In genomic region chr4:123071266-123071966, GRCm38 (mm10) we compare ENCODE assay signal across 9 mouse cellular contexts. TPM values are rescaled to one million over a fixed set of nuclear protein-coding genes. Genes with fewer than 3 reads are reported as not detected.
DNase-seq lines count a peak whose midpoint lies in the region; ATAC-seq and TF ChIP-seq lines count a peak whose summit lies in the region.
"Had no signal": no experiment of that assay in that cellular context is flagged by ENCODE, and none has a peak within 500 bp of the region (broad histone marks: within the 10 kb centered on the region; RNA-seq: fewer than 3 reads in every experiment).

No protein-coding gene starts in this region.

- 0 out of 2 replicates have a peak, but pooled peaks cover 4% of the 10 kb centered on the region for H3K4me1 ChIP-seq in hindbrain, embryonic 14.5 days (replicated peaks; ENCODE audit: control insufficient read depth, insufficient read depth, low read length)
- H3K4me1 ChIP-seq in liver, embryonic 12.5 days = peaks cover 11% of the 10 kb centered on the region
- H3K4me1 ChIP-seq in thymus, adult 2 months (replicated peaks; ENCODE audit: control insufficient read depth, insufficient read depth, low read length) = peaks cover 6% of the 10 kb centered on the region; the same call in 1 of the 2 replicates

- H3K4me3 ChIP-seq in hindbrain, embryonic 14.5 days (replicated peaks; ENCODE audit: low read length) = no peak overlapping the region
- H3K4me3 ChIP-seq in liver, embryonic 12.5 days = peak overlapping the region; percentile 32
- no peak overlapping the region for H3K4me3 ChIP-seq in myocyte
- no peak overlapping the region for H3K4me3 ChIP-seq in thymus, adult 2 months (ENCODE audit: control insufficient read depth, insufficient read depth, low read length)

- TF ChIP-seq CTCF in thymus, adult 2 months (IDR thresholded peaks at IDR 0.05; ENCODE audit: borderline replicate concordance, control insufficient read depth, extremely low read depth, insufficient read depth, low read length, poor library complexity) = no peak

- no peak for TF ChIP-seq POLR2A in myocyte (IDR thresholded peaks at IDR 0.05; ENCODE audit: insufficient read length, low read depth)
- TF ChIP-seq POLR2A in thymus, adult 2 months (IDR thresholded peaks at IDR 0.05; ENCODE audit: control insufficient read depth, extremely low read depth, insufficient read depth, low read length, poor library complexity) = no peak

- no peaks in the 10 kb centered on the region for H3K36me3 ChIP-seq in hindbrain, embryonic 14.5 days (replicated peaks; ENCODE audit: control insufficient read depth, insufficient read depth)
- no peaks in the 10 kb centered on the region for H3K36me3 ChIP-seq in liver, embryonic 12.5 days
- H3K36me3 ChIP-seq in myocyte (ENCODE audit: control insufficient read depth, insufficient read depth) = no peaks in the 10 kb centered on the region
- no peaks in the 10 kb centered on the region for H3K36me3 ChIP-seq in thymus, adult 2 months (ENCODE audit: control insufficient read depth, insufficient read depth, low read length)

- no peak overlapping the region for H3K27ac ChIP-seq in hindbrain, embryonic 14.5 days
- H3K27ac ChIP-seq in liver, embryonic 12.5 days = no peak overlapping the region
- H3K27ac ChIP-seq in thymus, adult 2 months (ENCODE audit: control insufficient read depth, insufficient read depth, low read length) = no peak overlapping the region
- H3K27ac ChIP-seq: macrophage had no signal

- no peak for ATAC-seq in CD4-positive, CD25-positive, alpha-beta regulatory T cell, adult 4 months
- ATAC-seq in common myeloid progenitor, adult 5-6 weeks (replicated peaks; ENCODE audit: low read depth, poor library complexity, severe bottlenecking) = peak; percentile 100
- ATAC-seq in hindbrain, embryonic 14.5 days (ENCODE audit: low FRiP score) = peak; percentile 46; the same call in 1 of the 2 replicates
- peak; percentile 76 for ATAC-seq in liver, embryonic 12.5 days

- no peaks in the 10 kb centered on the region for H3K9me3 ChIP-seq in hindbrain, embryonic 14.5 days (ENCODE audit: control insufficient read depth, low read length)
- H3K9me3 ChIP-seq in liver, embryonic 12.5 days (replicated peaks) = no peaks in the 10 kb centered on the region

- H3ac ChIP-seq in myocyte (ENCODE audit: control insufficient read depth, insufficient read length) = no peak overlapping the region

- H3K9ac ChIP-seq in hindbrain, embryonic 14.5 days = peak overlapping the region; percentile 16; the same call in 1 of the 2 replicates
- no peak overlapping the region for H3K9ac ChIP-seq in liver, embryonic 12.5 days

- 12% methylated on average over 13 of the region's 13 CpGs for WGBS in hindbrain, embryonic 14.5 days
- WGBS in liver, embryonic 12.5 days (ENCODE audit: insufficient replicate concordance) = 3% methylated on average over 13 of the region's 13 CpGs
- 17% methylated on average over 13 of the region's 13 CpGs for WGBS in thymus, adult 2 months

- no peaks in the 10 kb centered on the region for H3K79me2 ChIP-seq in myocyte (ENCODE audit: control insufficient read depth, insufficient read depth)

- no peaks in the 10 kb centered on the region for H3K27me3 ChIP-seq in hindbrain, embryonic 14.5 days (ENCODE audit: control insufficient read depth, insufficient read depth, low read length)
- H3K27me3 ChIP-seq in liver, embryonic 12.5 days (replicated peaks) = peaks cover 40% of the 10 kb centered on the region
- H3K27me3 ChIP-seq in myocyte (ENCODE audit: control insufficient read depth, insufficient read depth, insufficient read length) = peaks cover 12% of the 10 kb centered on the region
- no peaks in the 10 kb centered on the region for H3K27me3 ChIP-seq in thymus, adult 2 months (ENCODE audit: control insufficient read depth, insufficient read depth, low read length)

- DNase-seq in CD4-positive, CD25-positive, alpha-beta regulatory T cell, adult 2 months (ENCODE audit: low read depth, low spot score) = peak; percentile 62
- DNase-seq in 3T3-L1 (ENCODE audit: low read depth, low spot score) = peak; percentile 24
- peak; percentile 33 for DNase-seq in hindbrain, embryonic 14.5 days (ENCODE audit: low spot score)
- DNase-seq in thymus, adult 2 months = peak; percentile 56

- peak overlapping the region; percentile 27 for H3K4me2 ChIP-seq in hindbrain, embryonic 14.5 days (replicated peaks)
- H3K4me2 ChIP-seq in liver, embryonic 12.5 days = peak overlapping the region; percentile 56
- H3K4me2 ChIP-seq in myocyte (ENCODE audit: low read depth) = peak overlapping the region; percentile 55

TF ChIP-seq in myocyte, 11 proteins besides CTCF, POLR2A, EP300 and RAD21:
- TF ChIP-seq POLR2AphosphoS2 (IDR thresholded peaks at IDR 0.05; ENCODE audit: insufficient read length, low read depth) (no peak), SRF (IDR thresholded peaks at IDR 0.05; ENCODE audit: control insufficient read depth, insufficient read length, low read depth) (no peak), E2F4 (IDR thresholded peaks at IDR 0.05; ENCODE audit: insufficient read depth) (no peak), REST (IDR thresholded peaks at IDR 0.05; ENCODE audit: insufficient read depth, insufficient read length) (no peak), MYOG (IDR thresholded peaks at IDR 0.05; ENCODE audit: control insufficient read depth in 1 of 3, insufficient read depth in 1 of 3, insufficient read length in 2 of 3, low read depth in 2 of 3) (peak in 1 of 3 experiments; percentile 60), TCF3 (IDR thresholded peaks at IDR 0.05; ENCODE audit: insufficient read length, low read depth) (no peak), USF1 (IDR thresholded peaks at IDR 0.05; ENCODE audit: low read depth) (no peak), MYOD1 (IDR thresholded peaks at IDR 0.05; ENCODE audit: control insufficient read depth in 1 of 3, insufficient read length in 2 of 3, low read depth in 2 of 3) (peak in 2 of 3 experiments; percentile 3 to 30)

RNA-seq across cellular contexts. Expression of gene Bmp8b, which starts 33.5 kb away (rescaled TPM):
- under 1 TPM in 1 of 2 experiments, not detected in 1; 0.28 TPM for polyA plus RNA-seq in CD4-positive, CD25-positive, alpha-beta regulatory T cell, adult 4 months (2017; shearing (Covaris generic))
- total RNA-seq in common myeloid progenitor, adult 5-6 weeks (2017) = not detected in 2 replicates
- polyA plus RNA-seq in hindbrain, embryonic 14.5 days (2014; fragmentation: Nextera tagmentation; extraction: Ambion mirVana) = 0.42 and 0.59 TPM in 2 replicates
- polyA plus RNA-seq in liver, embryonic 12.5 days (2016; fragmentation: Nextera tagmentation; extraction: Ambion mirVana) = 1.3 and 1.5 TPM in 2 replicates
- polyA plus RNA-seq in myocyte (2012; fragmentation: generic; extraction: Trizol) = 0.02 TPM
- polyA plus RNA-seq in thymus, adult 2 months (2012; rRNA removed) = 0.05 and 0.17 TPM in 2 replicates
- polyA plus RNA-seq: macrophage had no signal

RNA-seq across cellular contexts. Expression of gene Oxct2b, which starts 44.6 kb away (rescaled TPM):
- not detected for polyA plus RNA-seq in CD4-positive, CD25-positive, alpha-beta regulatory T cell, adult 4 months (2017; shearing (Covaris generic))
- not detected in 2 replicates for total RNA-seq in common myeloid progenitor, adult 5-6 weeks (2017)
- 0.65 and 1.1 TPM in 2 replicates for polyA plus RNA-seq in hindbrain, embryonic 14.5 days (2014; fragmentation: Nextera tagmentation; extraction: Ambion mirVana)
- polyA plus RNA-seq in liver, embryonic 12.5 days (2016; fragmentation: Nextera tagmentation; extraction: Ambion mirVana) = 0.08 TPM in 1 of 2 replicates, not detected in the other
- not detected for polyA plus RNA-seq in myocyte (2012; fragmentation: generic; extraction: Trizol)
- polyA plus RNA-seq in thymus, adult 2 months (2012; rRNA removed) = 0.15 TPM in 1 of 2 replicates, not detected in the other
- polyA plus RNA-seq: macrophage had no signal

RNA-seq across cellular contexts. Expression of gene Trit1, which starts 55.0 kb away (rescaled TPM):
- polyA plus RNA-seq in CD4-positive, CD25-positive, alpha-beta regulatory T cell, adult 4 months (2017; shearing (Covaris generic)) = 10 to 100 TPM; 16.0 to 21.2 TPM
- total RNA-seq in common myeloid progenitor, adult 5-6 weeks (2017) = 26.4 and 39.4 TPM in 2 replicates
- polyA plus RNA-seq in hindbrain, embryonic 14.5 days (2014; fragmentation: Nextera tagmentation; extraction: Ambion mirVana) = 19.8 and 24.6 TPM in 2 replicates
- polyA plus RNA-seq in liver, embryonic 12.5 days (2016; fragmentation: Nextera tagmentation; extraction: Ambion mirVana) = 8.9 and 10.9 TPM in 2 replicates
- 14.2 TPM for polyA plus RNA-seq in myocyte (2012; fragmentation: generic; extraction: Trizol)
- polyA plus RNA-seq in thymus, adult 2 months (2012; rRNA removed) = 8.3 and 9.3 TPM in 2 replicates
